Mouse (Mus musculus) liver, embryonic 14.5 days (tissue): ENCODE data around the gene Ncf1. TPM values are rescaled to one million over a fixed set of nuclear protein-coding genes. Genes with fewer than 3 reads are reported as not detected.

Experiments used
- ATAC-seq: fragments of 200-750 bp; cut with Nextera tagmentation; 2 replicates; pipeline ENCODE4 v1.8.0; 2017; ENCODE audit warnings: moderate number of reproducible peaks, mild to moderate bottlenecking, moderate library complexity; ENCODE audit not compliant: insufficient read depth
- DNase-seq, 3 experiments: peaks; one replicate each; pipeline ENCODE4 v3.0.0-alpha.2; 2012 to 2013; ENCODE audit warnings: low read depth in 3 of 3, low spot score in 3 of 3
- H3K27ac ChIP-seq: fragments of 300-500 bp; sonication (generic); 2 replicates; pipeline ENCODE4 v1.5.1; 2014; ENCODE audit warnings: moderate library complexity, mild to moderate bottlenecking, control low read depth, inconsistent platforms
- H3K27me3 ChIP-seq: fragments of 300-500 bp; sonication (generic); 2 replicates; pipeline ENCODE4 v1.6.1; 2014; ENCODE audit warnings: mild to moderate bottlenecking, low read length, moderate library complexity; ENCODE audit not compliant: control insufficient read depth, insufficient read depth
- H3K36me3 ChIP-seq: fragments of 300-500 bp; sonication (generic); replicated peaks from 2 replicates; pipeline ENCODE4 v1.6.1; 2014; ENCODE audit warnings: low read depth; ENCODE audit not compliant: control insufficient read depth, insufficient read depth
- H3K4me1 ChIP-seq, 2 experiments: fragments of 200-500 bp in 1 of 2; fragments of 300-500 bp in 1 of 2; sonication (generic) in 1 of 2; replicated peaks; 2 replicates each; pipeline ENCODE4 v1.6.1; 2012 to 2014; ENCODE audit warnings: antibody characterized with exemption in 1 of 2, inconsistent platforms in 1 of 2, low read length in 1 of 2; ENCODE audit not compliant: control insufficient read depth in 2 of 2, insufficient read depth in 2 of 2
- H3K4me2 ChIP-seq: fragments of 300-500 bp; sonication (generic); 2 replicates; pipeline ENCODE4 v1.6.1; 2014; ENCODE audit warnings: low read depth, mild to moderate bottlenecking, control low read depth, moderate library complexity
- H3K4me3 ChIP-seq, 2 experiments: fragments of 200-500 bp in 1 of 2; fragments of 300-500 bp in 1 of 2; sonication (generic) in 1 of 2; 2 replicates each; pipeline ENCODE4 v1.5.1; 2012 to 2014; ENCODE audit warnings: low read depth in 2 of 2, low read length in 2 of 2, mild to moderate bottlenecking in 2 of 2, control low read depth in 1 of 2, inconsistent platforms in 1 of 2, moderate library complexity in 1 of 2; ENCODE audit not compliant: insufficient read depth in 1 of 2
- H3K9ac ChIP-seq: fragments of 300-500 bp; sonication (generic); replicated peaks from 2 replicates; pipeline ENCODE4 v1.6.1; 2014; ENCODE audit warnings: mild to moderate bottlenecking, control low read depth, moderate library complexity
- H3K9me3 ChIP-seq: fragments of 300-500 bp; sonication (generic); 2 replicates; pipeline ENCODE4 v1.6.1; 2016; ENCODE audit warnings: low read length, mixed read lengths; ENCODE audit not compliant: control insufficient read depth
- CTCF ChIP-seq: IDR thresholded peaks from 2 replicates; pipeline ENCODE4 v1.5.1; 2016; ENCODE audit warnings: antibody characterized with exemption, low read depth, control low read depth
- EP300 ChIP-seq: IDR thresholded peaks from 2 replicates; pipeline ENCODE4 v1.6.1; 2016; ENCODE audit warnings: antibody characterized with exemption, low read depth
- WGBS: fragments of 180-500 bp; shearing (Covaris S2); extraction: QIAGEN DNeasy Blood & Tissue Kit; methylation state at CpG from one replicate; pipeline ENCODE4 v1.1.7; 2014; ENCODE audit not compliant: insufficient replicate concordance; 5-methylcytosine and 5-hydroxymethylcytosine counted together
- polyA plus RNA-seq, 2 experiments: library from polyadenylated mRNA; depleted of rRNA in 1 of 2; stranded (reverse) in 1 of 2; unstranded in 1 of 2; fragments of >200 nt; fragmentation: Nextera tagmentation in 1 of 2; extraction: Ambion mirVana in 1 of 2; gene quantifications; 2 replicates each; pipeline versions ENCODE4 v1.2.1 to v1.2.3; 2012 to 2014

The Ncf1 gene
- polyA plus RNA-seq, 2 experiments = 9.8 to 11.1 TPM

- DNase-seq = peak; percentile 80 to 82 (median 81)
- ATAC-seq = peak; percentile 82
- under 1% methylated on average over 65 of the region's 72 CpGs for WGBS
- Histone ChIP-seq H3K4me1 (peaks cover 5 to 12% of the 10 kb centered on the region in 2 experiments), H3K9me3 (no peaks in the 10 kb centered on the region), H3K4me3 (peak within 1 kb of the TSS; percentile 79 to 92), H3K36me3 (no peaks in the 10 kb centered on the region), H3K27ac (no peak within 1 kb of the TSS; the same call in none of the 2 replicates), H3K9ac (peak within 1 kb of the TSS; percentile 57), H3K27me3 (no peaks in the 10 kb centered on the region), H3K4me2 (peak within 1 kb of the TSS; percentile 71)
- TF ChIP-seq CTCF = no peak
- no peak for TF ChIP-seq EP300
These were observed 53.1 kb downstream of the Ncf1 start, which contains the start of gene Rcc1l for GRCm38 (mm10) chr5:134176169-134176881. Gene Rcc1l (minus strand): TSS chr5:134176774.

DNA sequence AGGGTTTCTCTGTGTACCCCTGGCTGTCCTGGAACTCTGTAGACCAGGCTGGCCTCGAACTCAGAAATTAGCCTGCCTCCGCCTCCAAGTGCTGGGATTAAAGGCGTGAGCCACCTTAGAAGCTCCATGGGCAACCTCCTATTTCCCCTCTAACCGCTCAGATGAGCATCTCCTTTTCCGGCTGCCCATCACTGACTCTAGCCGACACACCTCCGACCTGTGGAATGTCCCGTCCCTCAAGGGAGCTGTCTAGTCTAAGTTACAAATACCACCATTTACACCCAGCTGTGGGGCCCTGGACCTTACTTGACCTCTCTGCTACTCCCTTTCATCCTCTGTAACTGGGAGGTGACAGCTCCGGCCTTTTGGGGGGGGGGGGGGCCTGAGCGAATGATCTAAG, 53.7 kb downstream of the Ncf1 start:
- Histone ChIP-seq H3K36me3 (no peaks in the 10 kb centered on the region), H3K9me3 (no peaks in the 10 kb centered on the region), H3K4me2 (peak overlapping the region; percentile 71), H3K27ac (no peak overlapping the region; the same call in none of the 2 replicates), H3K4me1 (peaks cover 5 to 12% of the 10 kb centered on the region in 2 experiments), H3K27me3 (no peaks in the 10 kb centered on the region), H3K9ac (peak overlapping the region; percentile 57), H3K4me3 (peak overlapping the region; percentile 79 to 92)
- no peak for ATAC-seq
- TF ChIP-seq CTCF = no peak
- TF ChIP-seq EP300 = no peak
- 3% methylated on average over 10 of the region's 10 CpGs for WGBS
- DNase-seq = no peak

DNA sequence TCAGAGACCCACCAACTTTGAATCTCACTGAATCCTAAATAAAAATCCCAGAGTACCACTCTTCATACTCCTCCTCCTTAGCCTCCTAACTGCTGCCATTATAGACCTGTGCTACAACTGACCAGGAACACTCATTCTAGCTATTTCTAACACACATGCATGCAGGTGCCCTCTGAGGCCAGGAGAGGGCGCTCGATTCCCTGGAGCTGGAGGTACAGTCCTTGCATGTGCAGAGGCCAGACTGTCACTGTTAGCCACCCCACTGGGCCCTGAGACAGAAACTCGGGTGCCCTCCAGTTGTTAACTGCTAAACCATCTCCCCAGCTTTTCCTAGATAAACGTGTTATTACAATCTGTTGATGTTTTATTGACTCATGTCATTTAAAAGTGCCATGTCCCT, 56.2 kb downstream of the Ncf1 start:
- H3K4me1 ChIP-seq = peaks cover 5 to 6% of the 10 kb centered on the region in 2 experiments
- H3K36me3 ChIP-seq = no peaks in the 10 kb centered on the region
- no peak overlapping the region for H3K9ac ChIP-seq
- H3K27ac ChIP-seq = no peak overlapping the region
- ATAC-seq (no peak), DNase-seq (peak in 1 of 3 experiments; percentile 46)
- no peaks in the 10 kb centered on the region for H3K9me3 ChIP-seq
- WGBS = 33% methylated on average over 4 of the region's 4 CpGs
- H3K4me3 ChIP-seq = no peak overlapping the region
- no peak for TF ChIP-seq EP300
- peak; percentile 84 for TF ChIP-seq CTCF
- no peak overlapping the region for H3K4me2 ChIP-seq
- no peaks in the 10 kb centered on the region for H3K27me3 ChIP-seq

DNA sequence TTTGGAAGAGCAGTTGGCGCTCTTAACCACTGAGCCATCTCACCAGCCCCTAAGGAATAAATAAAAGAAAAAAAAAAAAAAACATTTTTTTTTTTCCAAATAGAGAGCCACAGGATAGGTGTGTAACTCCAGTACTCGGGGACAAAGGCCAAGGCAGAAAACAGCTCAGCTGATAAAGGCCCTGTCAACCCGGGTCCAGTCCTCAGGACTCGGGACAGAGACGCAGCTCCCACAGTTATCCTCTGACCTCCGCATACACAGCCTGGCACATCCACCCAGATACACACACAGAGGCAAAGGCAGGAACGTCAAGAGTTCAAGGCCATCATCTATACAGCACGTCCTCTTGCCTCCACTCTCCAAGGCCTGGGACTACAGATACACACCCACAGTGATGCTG, 59.3 kb downstream of the Ncf1 start:
- 77% methylated on average over 8 of the region's 8 CpGs for WGBS
- no peak for ATAC-seq
- no peak for TF ChIP-seq EP300
- TF ChIP-seq CTCF = no peak
- no peak overlapping the region for H3K4me2 ChIP-seq
- no peak for DNase-seq
- H3K4me1 ChIP-seq = peaks cover 0 to under 1% of the 10 kb centered on the region in 2 experiments; a peak in 1 of 4 replicates
- H3K4me3 ChIP-seq = no peak overlapping the region
- H3K36me3 ChIP-seq = no peaks in the 10 kb centered on the region; the same call in none of the 2 replicates
- H3K9me3 ChIP-seq = no peaks in the 10 kb centered on the region
- no peaks in the 10 kb centered on the region for H3K27me3 ChIP-seq
- no peak overlapping the region for H3K9ac ChIP-seq
- H3K27ac ChIP-seq = no peak overlapping the region

Other genes starting within 250 kb of the Ncf1 start
- 0.18 and 0.21 TPM in 2 replicates for gene Castor2, start 129.9 kb downstream of the Ncf1 start, polyA plus RNA-seq (2012; rRNA removed)
- 0.28 and 0.45 TPM in 2 replicates for gene Castor2, start 129.9 kb downstream of the Ncf1 start, polyA plus RNA-seq (2014; fragmentation: Nextera tagmentation; extraction: Ambion mirVana)
- gene Rcc1l, start 52.9 kb downstream of the Ncf1 start, polyA plus RNA-seq (2012; rRNA removed) = 6.5 and 8.4 TPM in 2 replicates
- 11.1 and 11.2 TPM in 2 replicates for gene Rcc1l, start 52.9 kb downstream of the Ncf1 start, polyA plus RNA-seq (2014; fragmentation: Nextera tagmentation; extraction: Ambion mirVana)
- 2.0 TPM in 2 replicates for gene Gtf2ird2, start 45.6 kb downstream of the Ncf1 start, polyA plus RNA-seq (2012; rRNA removed)
- 1.1 and 1.2 TPM in 2 replicates for gene Gtf2ird2, start 45.6 kb downstream of the Ncf1 start, polyA plus RNA-seq (2014; fragmentation: Nextera tagmentation; extraction: Ambion mirVana)
- 19.5 and 26.5 TPM in 2 replicates for gene Gtf2i, start 85.1 kb upstream of the Ncf1 start, polyA plus RNA-seq (2012; rRNA removed)
- gene Gtf2i, start 85.1 kb upstream of the Ncf1 start, polyA plus RNA-seq (2014; fragmentation: Nextera tagmentation; extraction: Ambion mirVana) = 26.1 and 29.8 TPM in 2 replicates
- 7.5 and 7.9 TPM in 2 replicates for gene Gtf2ird1, start 227.1 kb upstream of the Ncf1 start, polyA plus RNA-seq (2012; rRNA removed)
- 8.4 and 9.7 TPM in 2 replicates for gene Gtf2ird1, start 227.1 kb upstream of the Ncf1 start, polyA plus RNA-seq (2014; fragmentation: Nextera tagmentation; extraction: Ambion mirVana)